Mouse (Mus musculus): ENCODE measurements around the gene Sema7a. TPM values are rescaled to one million over a fixed set of nuclear protein-coding genes. Genes with fewer than 3 reads are reported as not detected.
A peak's percentile ranks its signal among the peaks of the same experiment; 100 is the strongest.

The Sema7a gene
- total and polyA plus RNA-seq, 2 experiments = 0.09 to 0.53 TPM

- Histone ChIP-seq H3K4me1 (ENCODE audit: control insufficient read depth, insufficient read depth, low read length) (no peaks in the 10 kb centered on the region), H3K27me3 (ENCODE audit: control insufficient read depth, insufficient read depth, low read length) (no peaks in the 10 kb centered on the region), H3K9ac (ENCODE audit: low read depth, low read length) (no peak overlapping the region), H3K27ac (replicated peaks; ENCODE audit: insufficient read depth, low read depth, low read length) (no peak overlapping the region), H3K79me2 (ENCODE audit: control insufficient read depth, insufficient read depth, low read length) (no peaks in the 10 kb centered on the region), H3K36me3 (ENCODE audit: control insufficient read depth, insufficient read depth, low read length) (no peaks in the 10 kb centered on the region), H3K4me3 (ENCODE audit: insufficient read depth, low read depth, low read length) (no peak overlapping the region)
- no peak for TF ChIP-seq POLR2A (IDR thresholded peaks at IDR 0.05; ENCODE audit: extremely low read depth, insufficient read depth, low read length)
- no peak for TF ChIP-seq CTCF (IDR thresholded peaks at IDR 0.05; ENCODE audit: low read depth, low read length)
- no peak for DNase-seq (ENCODE audit: extremely low read depth, low read depth, low spot score)
- WGBS = 83% methylated on average over 10 of the region's 10 CpGs
These were observed 40.7 kb downstream of the Sema7a start for GRCm38 (mm10) chr9:57980570-57980969.

GRCm38 (mm10) chr9:57985304-57985703 lies 45.4 kb downstream of the Sema7a start:
- no peak for DNase-seq (ENCODE audit: extremely low read depth, low read depth, low spot score)
- no peaks in the 10 kb centered on the region for H3K36me3 ChIP-seq (ENCODE audit: control insufficient read depth, insufficient read depth, low read length)
- no peaks in the 10 kb centered on the region for H3K4me1 ChIP-seq (ENCODE audit: control insufficient read depth, insufficient read depth, low read length)
- H3K27me3 ChIP-seq (ENCODE audit: control insufficient read depth, insufficient read depth, low read length) = no peaks in the 10 kb centered on the region
- H3K27ac ChIP-seq (replicated peaks; ENCODE audit: insufficient read depth, low read depth, low read length) = no peak overlapping the region
- 88% methylated on average over 8 of the region's 8 CpGs for WGBS
- no peaks in the 10 kb centered on the region for H3K79me2 ChIP-seq (ENCODE audit: control insufficient read depth, insufficient read depth, low read length)
- TF ChIP-seq CTCF (IDR thresholded peaks at IDR 0.05; ENCODE audit: low read depth, low read length) = no peak
- TF ChIP-seq POLR2A (IDR thresholded peaks at IDR 0.05; ENCODE audit: extremely low read depth, insufficient read depth, low read length) = no peak
- H3K4me3 ChIP-seq (ENCODE audit: insufficient read depth, low read depth, low read length) = no peak overlapping the region
- no peak overlapping the region for H3K9ac ChIP-seq (ENCODE audit: low read depth, low read length)

- no peak for TF ChIP-seq POLR2A (IDR thresholded peaks at IDR 0.05; ENCODE audit: extremely low read depth, insufficient read depth, low read length)
- DNase-seq (ENCODE audit: extremely low read depth, low read depth, low spot score) = no peak
- no peaks in the 10 kb centered on the region for H3K79me2 ChIP-seq (ENCODE audit: control insufficient read depth, insufficient read depth, low read length)
- no peaks in the 10 kb centered on the region for H3K36me3 ChIP-seq (ENCODE audit: control insufficient read depth, insufficient read depth, low read length)
- no peaks in the 10 kb centered on the region for H3K4me1 ChIP-seq (ENCODE audit: control insufficient read depth, insufficient read depth, low read length)
- H3K9ac ChIP-seq (ENCODE audit: low read depth, low read length) = no peak overlapping the region
- no peak overlapping the region for H3K4me3 ChIP-seq (ENCODE audit: insufficient read depth, low read depth, low read length)
- no peaks in the 10 kb centered on the region for H3K27me3 ChIP-seq (ENCODE audit: control insufficient read depth, insufficient read depth, low read length)
- H3K27ac ChIP-seq (replicated peaks; ENCODE audit: insufficient read depth, low read depth, low read length) = no peak overlapping the region
- 74% methylated on average over 7 of the region's 7 CpGs for WGBS
These were observed 46.4 kb downstream of the Sema7a start for GRCm38 (mm10) chr9:57986293-57986692.

GRCm38 (mm10) chr9:57988098-57988497 lies 48.2 kb downstream of the Sema7a start:
- Histone ChIP-seq H3K9ac (ENCODE audit: low read depth, low read length) (no peak overlapping the region), H3K27me3 (ENCODE audit: control insufficient read depth, insufficient read depth, low read length) (no peaks in the 10 kb centered on the region), H3K36me3 (ENCODE audit: control insufficient read depth, insufficient read depth, low read length) (no peaks in the 10 kb centered on the region), H3K27ac (replicated peaks; ENCODE audit: insufficient read depth, low read depth, low read length) (no peak overlapping the region), H3K4me3 (ENCODE audit: insufficient read depth, low read depth, low read length) (no peak overlapping the region), H3K4me1 (ENCODE audit: control insufficient read depth, insufficient read depth, low read length) (no peaks in the 10 kb centered on the region), H3K79me2 (ENCODE audit: control insufficient read depth, insufficient read depth, low read length) (no peaks in the 10 kb centered on the region)
- 90% methylated on average over 2 of the region's 2 CpGs for WGBS
- TF ChIP-seq POLR2A (IDR thresholded peaks at IDR 0.05; ENCODE audit: extremely low read depth, insufficient read depth, low read length) (no peak), CTCF (IDR thresholded peaks at IDR 0.05; ENCODE audit: low read depth, low read length) (no peak)
- DNase-seq (ENCODE audit: extremely low read depth, low read depth, low spot score) = no peak

- H3K9ac ChIP-seq (ENCODE audit: low read depth, low read length) = no peak overlapping the region
- TF ChIP-seq POLR2A (IDR thresholded peaks at IDR 0.05; ENCODE audit: extremely low read depth, insufficient read depth, low read length) = no peak
- TF ChIP-seq CTCF (IDR thresholded peaks at IDR 0.05; ENCODE audit: low read depth, low read length) = no peak
These were observed 49.4 kb downstream of the Sema7a start for GRCm38 (mm10) chr9:57989309-57989708.

GRCm38 (mm10) chr9:57990438-57991110 lies 50.7 kb downstream of the Sema7a start:
- Histone ChIP-seq H3K4me1 (ENCODE audit: control insufficient read depth, insufficient read depth, low read length) (no peaks in the 10 kb centered on the region), H3K27ac (replicated peaks; ENCODE audit: insufficient read depth, low read depth, low read length) (no peak overlapping the region), H3K4me3 (ENCODE audit: insufficient read depth, low read depth, low read length) (no peak overlapping the region), H3K9ac (ENCODE audit: low read depth, low read length) (no peak overlapping the region), H3K27me3 (ENCODE audit: control insufficient read depth, insufficient read depth, low read length) (no peaks in the 10 kb centered on the region), H3K79me2 (ENCODE audit: control insufficient read depth, insufficient read depth, low read length) (no peaks in the 10 kb centered on the region), H3K36me3 (ENCODE audit: control insufficient read depth, insufficient read depth, low read length) (no peaks in the 10 kb centered on the region)
- 30% methylated on average over 10 of the region's 10 CpGs for WGBS
- TF ChIP-seq CTCF (IDR thresholded peaks at IDR 0.05; ENCODE audit: low read depth, low read length) = peak; percentile 79
- no peak for TF ChIP-seq POLR2A (IDR thresholded peaks at IDR 0.05; ENCODE audit: extremely low read depth, insufficient read depth, low read length)
- peak; percentile 10 for DNase-seq (ENCODE audit: extremely low read depth, low read depth, low spot score)

More at GRCm38 (mm10) chr9:57989309-57989708, 49.4 kb downstream of the Sema7a start:
- no peaks in the 10 kb centered on the region for H3K36me3 ChIP-seq (ENCODE audit: control insufficient read depth, insufficient read depth, low read length)
- H3K4me3 ChIP-seq (ENCODE audit: insufficient read depth, low read depth, low read length) = no peak overlapping the region
- DNase-seq (ENCODE audit: extremely low read depth, low read depth, low spot score) = no peak
- no peak overlapping the region for H3K27ac ChIP-seq (replicated peaks; ENCODE audit: insufficient read depth, low read depth, low read length)
- H3K4me1 ChIP-seq (ENCODE audit: control insufficient read depth, insufficient read depth, low read length) = no peaks in the 10 kb centered on the region
- H3K79me2 ChIP-seq (ENCODE audit: control insufficient read depth, insufficient read depth, low read length) = no peaks in the 10 kb centered on the region
- H3K27me3 ChIP-seq (ENCODE audit: control insufficient read depth, insufficient read depth, low read length) = no peaks in the 10 kb centered on the region
- 78% methylated on average over 6 of the region's 6 CpGs for WGBS

Data from liver, adult 2 months (tissue).